Mouse (Mus musculus) embryonic fibroblast, embryonic 13.5 days (primary cell): ENCODE measurements around the gene Tenm2.

Experiments used
- CTCF ChIP-seq: IDR thresholded peaks from 2 replicates; pipeline ENCODE4 v1.5.1; 2011; ENCODE audit warnings: mild to moderate bottlenecking, control low read depth, low read length, moderate library complexity, borderline replicate concordance; ENCODE audit not compliant: insufficient read depth
- POLR2A ChIP-seq: IDR thresholded peaks from 2 replicates; pipeline ENCODE4 v1.6.1; 2011; ENCODE audit warnings: low read depth, mild to moderate bottlenecking, control low read depth, low read length, moderate library complexity

GRCm38 (mm10) chr11:36909036-36909435 lies 326.7 kb downstream of the Tenm2 start:
- TF ChIP-seq CTCF (no peak), POLR2A (no peak)
